Mouse (Mus musculus) embryonic facial prominence, embryonic 11.5 days (tissue): ENCODE measurements around the gene Mtg2. TPM values are rescaled to one million over a fixed set of nuclear protein-coding genes. Genes with fewer than 3 reads are reported as not detected.

Experiments used
- ATAC-seq: fragments of 200-750 bp; cut with Nextera tagmentation; replicated peaks from 2 replicates; pipeline ENCODE4 v1.8.0; 2017; ENCODE audit warnings: low read depth; ENCODE audit not compliant: insufficient number of reproducible peaks, low FRiP score, low TSS enrichment
- DNase-seq: peaks from one replicate; pipeline ENCODE4 v3.0.0-alpha.2; 2015; ENCODE audit warnings: low spot score
- H3K27ac ChIP-seq: fragments of 300-500 bp; sonication (generic); replicated peaks from 2 replicates; pipeline ENCODE4 v1.5.1; 2014; ENCODE audit warnings: mild to moderate bottlenecking, low read depth, low read length, control low read depth
- H3K27me3 ChIP-seq: fragments of 300-500 bp; sonication (generic); 2 replicates; pipeline ENCODE4 v1.6.1; 2014; ENCODE audit warnings: mild to moderate bottlenecking, low read length, moderate library complexity, mixed read lengths; ENCODE audit not compliant: control insufficient read depth, insufficient read depth
- H3K36me3 ChIP-seq: fragments of 300-500 bp; sonication (generic); replicated peaks from 2 replicates; pipeline ENCODE4 v1.6.1; 2014; ENCODE audit warnings: low read depth, mild to moderate bottlenecking, low read length, moderate library complexity, mixed read lengths; ENCODE audit not compliant: control insufficient read depth, insufficient read depth
- H3K4me1 ChIP-seq: fragments of 300-500 bp; sonication (generic); 2 replicates; pipeline ENCODE4 v1.6.1; 2014; ENCODE audit warnings: low read length, mixed read lengths; ENCODE audit not compliant: control insufficient read depth, insufficient read depth
- H3K4me2 ChIP-seq: fragments of 300-500 bp; sonication (generic); 2 replicates; pipeline ENCODE4 v1.6.1; 2014; ENCODE audit warnings: low read depth, mild to moderate bottlenecking, control low read depth, low read length, moderate library complexity
- H3K4me3 ChIP-seq: fragments of 300-500 bp; sonication (generic); 2 replicates; pipeline ENCODE4 v1.5.1; 2014; ENCODE audit warnings: low read depth, low read length, control low read depth
- H3K9ac ChIP-seq: fragments of 300-500 bp; sonication (generic); replicated peaks from 2 replicates; pipeline ENCODE4 v1.6.1; 2014; ENCODE audit warnings: mild to moderate bottlenecking, control low read depth, low read length
- H3K9me3 ChIP-seq: fragments of 300-500 bp; sonication (generic); replicated peaks from 2 replicates; pipeline ENCODE4 v1.6.1; 2016; ENCODE audit warnings: mild to moderate bottlenecking, low read length, inconsistent platforms, mixed read lengths; ENCODE audit not compliant: control insufficient read depth
- WGBS: fragments of 180-500 bp; shearing (Covaris S2); extraction: QIAGEN DNeasy Blood & Tissue Kit; methylation state at CpG from one replicate; pipeline ENCODE4 v1.1.7; 2014; 5-methylcytosine and 5-hydroxymethylcytosine counted together
- polyA plus RNA-seq: library from polyadenylated mRNA; unstranded; fragments of >200 nt; fragmentation: Nextera tagmentation; extraction: Ambion mirVana; gene quantifications from 2 replicates; pipeline ENCODE4 v1.2.1, GENCODE M21; 2014

The Mtg2 gene
- polyA plus RNA-seq, 1 experiment from 2014 or later, result 25.5 TPM

GRCm38 (mm10) chr2:180042858-180043515 lies 27.4 kb upstream of the Mtg2 start:
- Histone ChIP-seq H3K27ac (peak overlapping the region; percentile 82), H3K4me3 (peak overlapping the region; percentile 97), H3K27me3 (no peaks in the 10 kb centered on the region), H3K4me2 (peak overlapping the region; percentile 86), H3K9me3 (no peaks in the 10 kb centered on the region), H3K4me1 (peaks cover 3% of the 10 kb centered on the region; the same call in 1 of the 2 replicates), H3K36me3 (peaks cover 7% of the 10 kb centered on the region), H3K9ac (peak overlapping the region; percentile 79)
- under 1% methylated on average over 62 of the region's 66 CpGs for WGBS
- DNase-seq, result peak; percentile 70
- peak; percentile 27; the same call in 1 of the 2 replicates for ATAC-seq

DNA sequence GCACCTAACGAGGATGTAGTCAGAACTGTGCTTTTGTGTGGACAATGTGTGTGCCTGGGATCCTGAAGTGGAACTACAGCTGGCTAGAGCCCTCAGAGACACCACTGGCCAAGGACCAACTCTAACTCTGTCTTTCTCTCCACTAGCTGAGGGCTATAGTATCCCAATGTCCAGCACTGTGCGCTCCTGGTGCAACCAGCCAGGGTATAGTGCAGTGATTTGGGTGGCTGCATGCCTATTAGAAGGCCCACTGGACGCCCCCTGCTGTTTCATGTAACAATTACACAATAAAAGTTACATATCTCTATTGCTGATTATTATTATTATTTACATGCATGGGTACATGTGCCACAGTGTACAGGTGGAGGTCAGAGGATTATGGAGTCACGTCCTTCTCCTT lies 25.1 kb upstream of the Mtg2 start:
- ATAC-seq, result no peak
- H3K4me1 ChIP-seq, result peaks cover 3% of the 10 kb centered on the region; the same call in 1 of the 2 replicates
- peak; percentile 77 for DNase-seq

GRCm38 (mm10) chr2:180047580-180047979 lies 22.8 kb upstream of the Mtg2 start:
- Histone ChIP-seq H3K27ac (no peak overlapping the region), H3K9me3 (no peaks in the 10 kb centered on the region), H3K4me3 (no peak overlapping the region), H3K9ac (no peak overlapping the region), H3K4me2 (no peak overlapping the region), H3K27me3 (no peaks in the 10 kb centered on the region), H3K36me3 (no peaks in the 10 kb centered on the region; the same call in 1 of the 2 replicates), H3K4me1 (no peaks in the 10 kb centered on the region)
- DNase-seq (no peak), ATAC-seq (no peak)
- 93% methylated on average over 3 of the region's 3 CpGs for WGBS

More for the DNA sequence above, 25.1 kb upstream of the Mtg2 start:
- no peak overlapping the region for H3K4me3 ChIP-seq
- no peak overlapping the region for H3K27ac ChIP-seq
- no peaks in the 10 kb centered on the region; the same call in 1 of the 2 replicates for H3K36me3 ChIP-seq
- H3K9me3 ChIP-seq, result no peaks in the 10 kb centered on the region
- no peaks in the 10 kb centered on the region for H3K27me3 ChIP-seq
- no peak overlapping the region for H3K9ac ChIP-seq
- no peak overlapping the region for H3K4me2 ChIP-seq
- 53% methylated on average over 4 of the region's 4 CpGs for WGBS

- Histone ChIP-seq H3K4me1 (no peaks in the 10 kb centered on the region), H3K9me3 (no peaks in the 10 kb centered on the region), H3K27me3 (no peaks in the 10 kb centered on the region), H3K4me2 (no peak overlapping the region), H3K36me3 (no peaks in the 10 kb centered on the region; the same call in 1 of the 2 replicates), H3K4me3 (no peak overlapping the region), H3K9ac (no peak overlapping the region), H3K27ac (no peak overlapping the region)
- 92% methylated on average over 18 of the region's 18 CpGs for WGBS
- DNase-seq (no peak), ATAC-seq (no peak)
These were observed 22.3 kb upstream of the Mtg2 start for GRCm38 (mm10) chr2:180047980-180048635.

- Histone ChIP-seq H3K4me2 (no peak overlapping the region), H3K27me3 (no peaks in the 10 kb centered on the region), H3K4me3 (no peak overlapping the region), H3K9ac (no peak overlapping the region), H3K9me3 (no peaks in the 10 kb centered on the region), H3K27ac (no peak overlapping the region), H3K36me3 (no peaks in the 10 kb centered on the region; the same call in 1 of the 2 replicates), H3K4me1 (no peaks in the 10 kb centered on the region)
- 7% methylated on average over 4 of the region's 5 CpGs for WGBS
- 0 out of 2 replicates have a peak, but pooled peaks have one; percentile 13 for ATAC-seq
- DNase-seq, result peak; percentile 79
These were observed 19.4 kb upstream of the Mtg2 start for GRCm38 (mm10) chr2:180050986-180051385.

DNA sequence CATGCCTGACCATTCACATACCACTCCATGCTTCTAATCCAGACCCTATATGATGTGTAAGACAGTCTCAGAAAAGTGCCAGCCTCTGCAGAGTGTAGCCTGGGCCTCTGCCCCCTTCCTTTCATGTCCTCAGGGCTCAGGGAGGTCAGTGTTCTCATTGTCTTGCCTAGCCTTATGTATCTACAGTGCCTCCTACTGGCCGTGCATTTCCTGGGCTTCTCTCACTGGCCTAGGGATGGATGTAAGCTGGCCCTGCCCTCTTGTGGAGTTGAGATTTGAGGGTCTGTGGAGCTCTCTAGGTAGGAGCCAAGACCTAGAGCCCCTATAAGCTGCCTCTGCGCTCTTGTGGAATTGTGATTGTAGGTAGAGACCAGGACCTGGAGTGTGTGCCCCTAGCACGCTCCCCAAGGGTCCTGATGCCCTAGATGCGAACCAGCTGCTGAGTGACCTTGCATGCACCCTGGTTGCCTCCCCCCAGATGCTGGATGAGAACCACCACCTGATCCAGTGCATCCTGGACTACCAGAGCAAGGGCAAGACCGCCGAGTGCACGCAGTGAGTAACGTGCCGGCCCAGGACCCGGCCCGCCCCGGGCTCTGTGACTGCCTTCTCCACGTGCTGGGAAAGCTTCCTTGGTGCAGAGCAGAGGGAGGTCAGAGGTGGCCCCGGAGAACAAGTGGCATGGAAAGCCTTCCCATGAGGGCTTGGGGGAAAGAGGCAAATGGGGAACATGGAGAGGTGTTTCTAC lies 18.2 kb upstream of the Mtg2 start:
- 82% methylated on average over 14 of the region's 14 CpGs for WGBS
- Histone ChIP-seq H3K4me3 (no peak overlapping the region), H3K27ac (no peak overlapping the region), H3K9me3 (no peaks in the 10 kb centered on the region), H3K4me2 (no peak overlapping the region), H3K9ac (no peak overlapping the region), H3K36me3 (no peaks in the 10 kb centered on the region; the same call in none of the 2 replicates), H3K27me3 (no peaks in the 10 kb centered on the region), H3K4me1 (no peaks in the 10 kb centered on the region)
- no peak for ATAC-seq
- peak; percentile 26 for DNase-seq

DNA sequence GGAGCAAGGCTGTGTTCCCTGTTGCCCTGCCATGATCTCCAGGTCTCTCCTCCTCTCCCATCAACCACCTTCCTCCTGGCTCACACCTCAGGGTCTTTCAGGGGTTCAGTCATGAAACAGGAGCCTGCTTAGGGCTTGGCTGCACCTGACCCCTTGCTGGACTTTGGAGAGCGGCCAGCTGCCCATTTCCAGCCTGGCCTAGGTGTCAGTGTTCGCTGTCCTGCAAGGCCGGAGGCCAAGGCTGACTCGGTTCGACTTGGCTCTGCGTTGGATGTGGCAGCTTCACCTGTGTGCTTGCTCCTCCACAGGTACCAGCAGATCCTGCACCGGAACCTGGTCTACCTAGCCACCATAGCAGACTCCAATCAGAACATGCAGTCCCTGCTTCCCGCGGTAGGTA lies 17.4 kb upstream of the Mtg2 start:
- H3K36me3 ChIP-seq, result peaks cover 3% of the 10 kb centered on the region

More for the DNA sequence above, 17.4 kb upstream of the Mtg2 start:
- Histone ChIP-seq H3K27me3 (no peaks in the 10 kb centered on the region), H3K4me2 (no peak overlapping the region), H3K27ac (no peak overlapping the region), H3K4me1 (no peaks in the 10 kb centered on the region), H3K9me3 (no peaks in the 10 kb centered on the region), H3K4me3 (no peak overlapping the region), H3K9ac (no peak overlapping the region)
- no peak for ATAC-seq
- no peak for DNase-seq
- WGBS, result 94% methylated on average over 9 of the region's 9 CpGs
